Mouse (Mus musculus): Measurements from ENCODE around the gene Rsg1. TPM values are rescaled to one million over a fixed set of nuclear protein-coding genes. Genes with fewer than 3 reads are reported as not detected.
A peak's percentile ranks its signal among the peaks of the same experiment; 100 is the strongest.

Gene Rsg1
- not detected for total RNA-seq (2021)
- long read RNA-seq, experiment 1, result 0 reads
- long read RNA-seq, experiment 2, result 0 reads

GRCm38 (mm10) chr4:141213770-141214336, at the start of gene Rsg1:
Rsg1 (plus strand) TSS chr4:141213956.
- TF ChIP-seq CTCF (IDR thresholded peaks at IDR 0.05), result 0 out of 2 replicates have a peak, but pooled peaks have one; percentile 1
- Histone ChIP-seq H3K4me3 (peak within 1 kb of the TSS; percentile 81), H3K27ac (peak within 1 kb of the TSS; percentile 77)
- intact Hi-C loops (cut with DNase I), result loop anchor here (5.0 kb wide), 1 partner anchor 67 kb away; the partner anchor contains the start of gene Fbxo42
- DNase-seq, result peak; percentile 95

- peak overlapping the region; percentile 38; the same call in 1 of the 2 replicates for H3K27ac ChIP-seq
- DNase-seq, result peak; percentile 41
- no peak overlapping the region for H3K4me3 ChIP-seq
- intact Hi-C loops (cut with DNase I), result no loop called here
- TF ChIP-seq CTCF (IDR thresholded peaks at IDR 0.05), result no peak
Measured at GRCm38 (mm10) chr4:141165744-141166292, 47.9 kb upstream of the Rsg1 start.

DNA sequence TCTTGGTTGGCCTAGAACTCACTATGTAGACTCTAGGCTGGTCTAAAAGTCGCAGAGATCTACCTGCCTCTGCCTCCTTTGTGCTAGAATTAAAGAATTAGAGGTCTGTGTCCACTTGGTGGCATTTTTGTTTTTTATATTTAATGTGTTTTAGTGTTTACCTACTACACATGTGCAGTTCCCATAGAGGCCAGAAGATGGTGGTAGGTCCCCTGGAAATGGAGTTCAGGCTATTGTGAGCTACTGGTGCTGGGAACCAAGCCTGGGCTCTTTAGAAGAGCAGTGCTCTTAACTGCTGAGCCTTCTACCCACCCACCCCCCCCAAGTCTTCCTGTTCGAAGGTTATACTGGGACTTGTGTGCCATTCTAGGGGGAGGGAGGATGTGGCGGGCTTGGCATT, 46.6 kb upstream of the Rsg1 start:
- TF ChIP-seq CTCF (IDR thresholded peaks at IDR 0.05), result peak; percentile 13; the same call in 1 of the 2 replicates
- Histone ChIP-seq H3K4me3 (no peak overlapping the region), H3K27ac (no peak overlapping the region)
- no peak for DNase-seq
- intact Hi-C loops (cut with DNase I), result no loop called here

DNA sequence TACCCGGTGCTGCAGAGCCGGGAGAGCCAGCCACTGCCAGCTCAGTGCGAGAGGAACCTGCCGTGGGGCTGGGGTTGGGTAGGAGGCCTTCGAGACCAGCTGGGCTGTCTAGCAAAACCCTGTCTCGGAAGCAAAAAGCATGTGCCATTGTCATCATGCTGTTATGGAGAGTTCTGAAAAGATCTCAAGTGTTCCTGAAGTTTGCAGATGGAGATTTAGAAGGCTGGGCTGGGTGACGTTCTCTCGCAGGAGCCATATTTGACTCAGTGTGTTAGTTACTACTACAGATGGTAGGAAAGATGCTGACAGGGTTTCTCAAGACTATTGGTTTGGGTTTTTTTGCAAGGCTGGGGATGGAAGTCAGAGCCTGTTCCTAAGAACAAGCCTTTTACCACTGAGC, 41.6 kb upstream of the Rsg1 start:
- TF ChIP-seq CTCF (IDR thresholded peaks at IDR 0.05), result no peak
- intact Hi-C loops (cut with DNase I), result no loop called here
- no peak for DNase-seq
- no peak overlapping the region for H3K4me3 ChIP-seq
- no peak overlapping the region for H3K27ac ChIP-seq

GRCm38 (mm10) chr4:141175783-141176182, 38.0 kb upstream of the Rsg1 start:
- TF ChIP-seq CTCF (IDR thresholded peaks at IDR 0.05), result no peak
- no peak for DNase-seq
- Histone ChIP-seq H3K27ac (peak overlapping the region; percentile 36; the same call in 1 of the 2 replicates), H3K4me3 (no peak overlapping the region)
- intact Hi-C loops (cut with DNase I), result no loop called here

GRCm38 (mm10) chr4:141176328-141176838, 37.4 kb upstream of the Rsg1 start:
- no peak for DNase-seq
- no peak for TF ChIP-seq CTCF (IDR thresholded peaks at IDR 0.05)

GRCm38 (mm10) chr4:141178500-141178899, 35.3 kb upstream of the Rsg1 start:
- no peak overlapping the region for H3K4me3 ChIP-seq
- H3K27ac ChIP-seq, result no peak overlapping the region
- DNase-seq, result no peak
- no peak for TF ChIP-seq CTCF (IDR thresholded peaks at IDR 0.05)
- intact Hi-C loops (cut with DNase I), result no loop called here

More at GRCm38 (mm10) chr4:141176328-141176838, 37.4 kb upstream of the Rsg1 start:
- Histone ChIP-seq H3K4me3 (no peak overlapping the region), H3K27ac (peak overlapping the region; percentile 46; the same call in 1 of the 2 replicates)
- intact Hi-C loops (cut with DNase I), result no loop called here

- H3K27ac ChIP-seq, result no peak overlapping the region
- no peak overlapping the region for H3K4me3 ChIP-seq
- DNase-seq, result no peak
- TF ChIP-seq CTCF (IDR thresholded peaks at IDR 0.05), result no peak
- intact Hi-C loops (cut with DNase I), result no loop called here
Measured at GRCm38 (mm10) chr4:141180831-141181230, 32.9 kb upstream of the Rsg1 start.

GRCm38 (mm10) chr4:141181981-141182380, 31.8 kb upstream of the Rsg1 start:
- intact Hi-C loops (cut with DNase I), result no loop called here
- no peak for DNase-seq
- TF ChIP-seq CTCF (IDR thresholded peaks at IDR 0.05), result no peak
- Histone ChIP-seq H3K27ac (no peak overlapping the region), H3K4me3 (no peak overlapping the region)

DNA sequence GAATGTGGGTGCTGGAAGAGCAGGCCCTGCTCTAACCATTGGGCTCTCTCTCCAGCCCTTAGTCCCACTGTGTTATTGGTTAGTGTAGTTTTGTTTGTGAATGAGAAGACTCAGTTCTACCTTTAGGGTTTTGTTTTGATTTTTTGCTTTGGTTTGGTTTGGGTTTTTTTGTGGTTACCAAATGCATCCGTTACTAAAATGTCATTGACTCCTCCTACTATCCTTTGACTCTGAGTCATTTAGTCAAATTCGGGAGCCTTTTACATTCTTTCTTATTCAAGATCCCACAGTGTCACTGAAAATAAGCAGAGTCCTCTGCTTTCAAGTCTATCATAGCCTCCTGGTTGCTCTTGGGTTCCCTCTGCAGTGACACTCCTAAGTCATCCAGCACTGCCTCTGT, 29.8 kb upstream of the Rsg1 start:
- no peak for DNase-seq
- no peak overlapping the region for H3K4me3 ChIP-seq
- TF ChIP-seq CTCF (IDR thresholded peaks at IDR 0.05), result no peak
- intact Hi-C loops (cut with DNase I), result no loop called here
- no peak overlapping the region for H3K27ac ChIP-seq

DNA sequence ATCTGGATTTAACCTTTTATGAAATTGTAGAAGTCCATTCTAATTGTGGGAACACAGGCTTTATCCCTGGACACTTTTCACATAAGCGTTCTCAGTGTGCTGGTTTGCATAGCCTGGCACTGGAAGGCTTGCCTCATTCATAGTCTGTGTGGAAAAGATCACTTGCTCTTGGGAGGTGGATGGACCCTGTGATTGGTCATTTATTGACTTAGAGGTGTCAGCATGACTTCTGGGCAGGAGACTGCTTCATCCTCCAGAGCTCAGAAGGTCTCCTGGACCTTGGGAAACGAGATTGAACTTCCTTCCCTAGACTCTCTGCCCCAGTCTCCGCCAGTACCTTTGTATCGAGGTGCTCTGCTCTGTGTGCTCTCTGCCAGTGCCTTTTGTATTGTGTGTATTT, 29.3 kb upstream of the Rsg1 start:
- no peak overlapping the region for H3K27ac ChIP-seq
- no peak overlapping the region for H3K4me3 ChIP-seq
- DNase-seq, result no peak
- intact Hi-C loops (cut with DNase I), result no loop called here
- no peak for TF ChIP-seq CTCF (IDR thresholded peaks at IDR 0.05)

DNA sequence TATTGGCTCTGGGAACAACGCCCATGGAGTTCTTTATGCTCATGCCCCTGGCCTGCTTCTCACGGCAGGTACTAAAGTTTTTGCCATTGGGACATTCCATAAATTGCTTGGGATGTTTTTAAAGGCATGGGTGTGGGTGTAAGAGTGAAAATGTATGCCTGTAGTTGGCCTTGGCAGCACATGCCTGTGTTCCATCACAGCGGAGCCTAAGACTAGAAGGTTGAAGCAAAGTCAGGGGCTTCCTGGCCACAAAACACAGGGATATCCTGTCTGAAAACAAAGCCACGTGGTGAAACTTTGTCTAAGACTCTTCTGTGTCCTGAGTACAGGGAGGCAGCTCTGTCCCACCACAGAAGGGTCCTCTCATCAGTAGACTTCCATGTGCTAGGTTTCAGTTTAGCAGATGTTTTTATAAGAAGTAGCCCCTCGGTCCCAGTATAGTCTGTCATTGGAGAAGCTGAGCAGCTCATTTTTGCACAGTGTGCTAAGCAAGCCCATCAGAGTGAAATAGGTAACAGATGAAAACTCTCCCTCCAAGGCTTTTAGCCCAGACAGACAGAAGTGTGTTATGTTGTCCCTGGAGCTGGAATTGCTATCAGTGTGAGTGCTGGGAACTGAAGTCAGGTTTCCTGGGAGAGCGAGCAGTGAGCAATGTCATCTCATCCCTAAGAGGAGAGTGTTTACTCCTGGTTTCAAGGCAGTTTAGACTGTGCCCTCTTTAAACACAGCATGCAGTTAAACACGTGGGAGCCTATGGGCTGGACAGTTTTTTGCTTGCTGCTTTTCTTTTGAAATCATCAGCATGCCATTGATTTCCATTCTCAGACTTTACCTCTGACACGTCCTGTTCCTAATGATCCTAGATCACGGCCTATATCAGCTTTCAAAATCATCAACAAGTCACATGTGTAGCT, 26.6 kb upstream of the Rsg1 start:
- intact Hi-C loops (cut with DNase I), result no loop called here

DNA sequence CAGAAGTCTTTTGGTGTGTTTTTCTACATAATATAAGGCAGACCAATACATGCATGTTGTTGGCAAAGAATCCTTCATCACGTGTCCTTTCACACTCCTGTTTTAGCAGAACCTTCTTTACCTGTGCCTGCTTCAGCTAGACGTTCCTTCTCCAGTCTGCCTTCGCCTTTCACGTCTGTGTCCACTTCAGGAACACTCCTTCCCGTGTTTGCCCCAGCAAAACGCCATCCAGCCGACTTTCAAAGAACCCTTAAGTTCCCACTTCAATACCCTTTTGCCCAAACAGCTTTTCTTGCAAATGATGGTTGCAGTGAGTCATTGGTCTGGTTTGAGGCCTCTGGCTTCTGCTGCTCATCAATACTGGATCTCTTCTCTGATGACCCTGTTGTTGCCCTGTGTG, 22.5 kb upstream of the Rsg1 start:
- H3K4me3 ChIP-seq, result no peak overlapping the region
- intact Hi-C loops (cut with DNase I), result no loop called here
- no peak overlapping the region for H3K27ac ChIP-seq
- TF ChIP-seq CTCF (IDR thresholded peaks at IDR 0.05), result no peak
- no peak for DNase-seq

More for the DNA sequence above, 26.6 kb upstream of the Rsg1 start:
- no peak for DNase-seq
- no peak overlapping the region for H3K4me3 ChIP-seq
- no peak overlapping the region for H3K27ac ChIP-seq
- TF ChIP-seq CTCF (IDR thresholded peaks at IDR 0.05), result no peak

Measured in gastrocnemius, adult 2 months (tissue).